In genomic region chr15:28131546-28131945, GRCm38 (mm10) we compare ENCODE assay signal across 18 mouse cellular contexts.
DNase-seq lines count a peak whose midpoint lies in the region; TF ChIP-seq lines count a peak whose summit lies in the region.
"Had no signal": no experiment of that assay in that cellular context is flagged by ENCODE, and none has a peak within 500 bp of the region (broad histone marks: within the 10 kb centered on the region; RNA-seq: fewer than 3 reads in every experiment).

No protein-coding gene starts in this region.

- H3K79me2 ChIP-seq in C2C12 (ENCODE audit: control insufficient read depth, insufficient read depth): no peaks in the 10 kb centered on the region

- no peak overlapping the region for H3K4me3 ChIP-seq in C2C12 (ENCODE audit: insufficient read depth, poor library complexity, severe bottlenecking)
- H3K4me3 ChIP-seq: embryonic facial prominence, embryonic 10.5 days; embryonic facial prominence, embryonic 12.5 days; forebrain, embryonic 13.5 days; forebrain, embryonic 15.5 days had no signal

- DNase-seq in adrenal gland, adult 2 months: peak; percentile 26
- no peak for DNase-seq in adrenal gland, postnatal 25 days
- peak; percentile 37 for DNase-seq in heart, adult 11 months
- DNase-seq in heart, adult 8-10 months (ENCODE audit: low spot score): no peak
- DNase-seq in cerebellum, postnatal 36 days: no peak
- DNase-seq: adrenal gland, postnatal 14 days; B cell, adult 2 months; cerebellum, adult 11 months; cerebellum, adult 18-20 months; cerebellum, adult 8-10 months; cerebellum, adult 9-11 months; cerebellum, postnatal 14 days; forebrain, postnatal 0 days had no signal

- H3ac ChIP-seq in C2C12 (ENCODE audit: control insufficient read depth, insufficient read length, low read depth): no peak overlapping the region

- no peak for TF ChIP-seq CTCF in C2C12 (IDR thresholded peaks at IDR 0.05; ENCODE audit: control insufficient read depth, insufficient read depth, insufficient read length)

- no peaks in the 10 kb centered on the region for H3K27me3 ChIP-seq in C2C12 (ENCODE audit: control insufficient read depth, insufficient read depth, insufficient read length)
- H3K27me3 ChIP-seq: embryonic facial prominence, embryonic 12.5 days; forebrain, embryonic 13.5 days; forebrain, embryonic 15.5 days had no signal

- no peaks in the 10 kb centered on the region for H3K79me3 ChIP-seq in C2C12 (ENCODE audit: low read depth)

- H3K36me3 ChIP-seq in C2C12 (ENCODE audit: control insufficient read depth, insufficient read depth): no peaks in the 10 kb centered on the region
- H3K36me3 ChIP-seq: embryonic facial prominence, embryonic 10.5 days; embryonic facial prominence, embryonic 12.5 days; forebrain, embryonic 15.5 days had no signal

TF ChIP-seq in C2C12, 6 proteins besides CTCF, POLR2A, EP300 and RAD21:
- TF ChIP-seq MYOG (IDR thresholded peaks at IDR 0.05; ENCODE audit: control insufficient read depth, extremely low read depth, insufficient read length): no peak
- peak; percentile 81 for TF ChIP-seq MYOD1 (IDR thresholded peaks at IDR 0.05; ENCODE audit: control insufficient read depth, insufficient read length, low read depth)
- peak; percentile 31 for TF ChIP-seq MAX (IDR thresholded peaks at IDR 0.05)
- TF ChIP-seq FOSL1 (IDR thresholded peaks at IDR 0.05; ENCODE audit: insufficient read depth, low read length, poor library complexity, severe bottlenecking): no peak
- TF ChIP-seq USF1 (IDR thresholded peaks at IDR 0.05; ENCODE audit: low read depth): no peak
- TF ChIP-seq CEBPB (IDR thresholded peaks at IDR 0.05; ENCODE audit: low read depth): no peak

Comparison
In these comparisons a context has a peak if more than half of its experiments do, and no peak if none do; other contexts are left out.
1. DNase-seq: peak in adrenal gland, adult 2 months (single experiment) and heart, adult 11 months (single experiment); none in adrenal gland, postnatal 25 days (single experiment), heart, adult 8-10 months (single experiment) and cerebellum, postnatal 36 days (0 of 2).